Mouse (Mus musculus) megakaryocyte, embryonic 14.5 days (primary cell): Measurements from ENCODE around the gene Asic2.

Source experiments
- FLI1 ChIP-seq: IDR thresholded peaks from 2 replicates; pipeline ENCODE4 v1.6.1; 2012; ENCODE audit warnings: low read length, inconsistent platforms, mixed read lengths
- GATA1 ChIP-seq: IDR thresholded peaks from 3 replicates; pipeline ENCODE4 v1.6.1; 2012; ENCODE audit warnings: mixed read lengths, low read length, inconsistent platforms, borderline replicate concordance

DNA sequence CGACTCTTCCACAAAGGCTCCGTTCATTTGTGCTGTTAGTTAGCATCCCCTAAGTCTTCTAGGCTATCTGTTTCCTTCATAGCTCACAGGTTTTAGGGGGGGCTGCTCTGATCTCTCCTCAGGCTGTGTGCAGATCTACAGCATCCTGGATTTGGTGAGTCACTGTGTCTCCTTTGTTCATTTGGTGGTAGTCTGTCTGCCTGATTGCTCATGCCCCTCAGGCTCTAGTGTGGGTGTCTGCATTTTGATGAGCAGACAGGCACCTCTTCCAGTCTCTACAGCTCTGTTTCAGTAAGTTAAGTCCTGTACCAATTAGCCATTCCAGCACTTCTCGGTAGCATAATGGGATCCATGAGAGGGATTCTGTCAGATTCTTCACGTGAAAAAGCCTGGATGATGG, 129.8 kb downstream of the Asic2 start:
- TF ChIP-seq GATA1 (no peak), FLI1 (no peak)
